Mouse (Mus musculus) naive thymus-derived CD4-positive, alpha-beta T cell, adult 2 months (primary cell): ENCODE results near the gene Arrb1.
A peak's percentile ranks its signal among the peaks of the same experiment; 100 is the strongest.

Source experiments
- DNase-seq: peaks from one replicate; pipeline ENCODE4 v3.0.0-alpha.2; 2011; ENCODE audit warnings: low read depth

The Arrb1 gene

DNA sequence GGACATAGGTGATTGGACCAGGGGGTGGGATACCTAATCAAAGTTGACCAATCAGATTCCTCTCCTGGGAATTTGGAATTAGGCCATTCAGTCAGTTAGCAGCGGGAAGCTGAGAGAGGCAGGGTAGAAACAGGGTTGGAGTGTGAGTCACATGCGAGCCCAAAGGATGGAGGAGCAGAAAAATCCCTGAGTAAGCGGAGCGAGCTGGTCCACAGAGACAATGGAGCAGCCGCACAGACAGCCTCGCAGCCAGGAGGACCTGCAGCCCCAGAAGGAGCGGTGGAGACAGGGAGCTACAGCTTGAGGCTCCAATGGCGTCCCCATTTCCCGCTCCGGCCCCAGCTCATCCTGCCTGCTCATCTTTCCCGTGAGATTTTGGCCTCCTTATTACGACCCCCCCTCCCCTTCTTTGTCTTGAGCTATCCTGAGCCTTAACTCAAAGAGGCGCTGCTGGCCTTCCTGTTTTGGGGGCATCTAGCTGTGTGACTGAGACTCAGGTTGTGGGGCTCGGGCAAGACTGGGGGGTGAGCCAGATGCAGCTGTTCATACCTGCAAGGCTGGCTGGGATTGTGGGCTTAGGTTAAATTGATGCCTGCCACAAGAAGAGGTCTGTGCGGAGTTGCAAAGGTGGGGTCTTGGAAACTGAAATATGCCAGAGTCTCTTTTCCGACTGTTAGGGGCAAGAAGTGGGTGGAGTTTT is 44.4 kb downstream of the Arrb1 start:
- DNase-seq: no peak

DNA sequence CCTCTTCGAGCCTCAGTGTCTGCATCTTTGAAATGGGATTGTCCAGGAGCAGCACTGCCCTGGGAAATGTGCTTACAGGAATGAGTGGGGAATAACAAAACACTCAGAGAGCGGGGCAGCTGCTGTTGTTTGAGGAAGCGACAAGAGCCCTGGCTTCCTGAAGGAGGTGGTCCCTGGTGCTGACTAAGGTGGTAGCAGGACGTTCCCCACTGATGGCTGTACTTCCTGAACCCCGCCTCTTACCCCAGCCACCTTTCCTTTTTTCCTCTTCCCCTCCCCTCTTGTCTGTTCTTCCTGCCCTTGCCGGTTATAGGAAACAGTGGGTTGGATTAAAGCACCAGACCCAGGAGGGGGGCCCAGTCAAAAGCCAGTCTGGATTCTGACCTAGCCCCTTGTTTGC is 45.0 kb downstream of the Arrb1 start:
- no peak for DNase-seq

GRCm38 (mm10) chr7:99582306-99582705 is 47.0 kb downstream of the Arrb1 start:
- DNase-seq: no peak

DNA sequence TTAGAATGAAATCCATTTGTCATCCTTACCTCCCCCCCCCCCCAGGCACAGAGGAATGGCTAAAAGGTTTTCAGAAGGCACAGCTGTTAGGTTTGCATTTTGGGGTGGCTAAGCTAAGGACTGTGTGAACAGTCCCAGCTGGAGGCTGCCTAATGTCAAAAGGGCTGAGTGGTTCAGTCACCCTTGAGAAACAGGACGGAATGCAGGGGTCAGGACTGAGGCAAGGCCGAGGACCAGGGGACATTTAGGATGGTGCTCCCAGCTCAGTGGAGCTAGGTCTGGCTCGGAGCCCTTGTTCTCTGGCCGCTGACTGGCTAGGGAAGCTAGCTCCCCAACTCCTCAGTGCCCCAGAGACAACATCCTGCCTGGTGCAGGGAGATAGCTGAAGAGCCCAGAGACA is 47.6 kb downstream of the Arrb1 start:
- DNase-seq: no peak

- no peak for DNase-seq
Observed at GRCm38 (mm10) chr7:99583625-99584024, 48.4 kb downstream of the Arrb1 start.

DNA sequence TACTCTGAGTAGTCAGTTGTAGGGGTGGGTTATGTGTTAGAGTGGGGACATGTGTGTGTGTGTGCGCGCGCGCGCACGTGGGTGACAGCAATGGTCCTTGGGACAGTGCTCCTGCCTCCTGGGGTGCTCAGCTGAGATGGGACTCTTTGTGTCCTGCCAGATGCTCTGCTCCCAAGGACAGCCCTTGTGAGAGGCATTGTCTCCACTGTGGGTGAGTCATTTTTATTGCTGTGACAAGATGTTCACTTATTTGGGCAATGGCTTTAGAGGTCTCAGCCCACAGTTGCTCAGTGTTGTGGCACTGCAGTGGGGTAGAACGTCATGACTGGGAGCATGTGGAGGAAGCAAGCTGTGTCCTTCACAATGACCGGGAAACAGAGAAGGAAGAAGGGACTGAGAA is 50.7 kb downstream of the Arrb1 start:
- DNase-seq: no peak

- DNase-seq: peak; percentile 81
Observed at GRCm38 (mm10) chr7:99590064-99590463, 54.8 kb downstream of the Arrb1 start.

DNA sequence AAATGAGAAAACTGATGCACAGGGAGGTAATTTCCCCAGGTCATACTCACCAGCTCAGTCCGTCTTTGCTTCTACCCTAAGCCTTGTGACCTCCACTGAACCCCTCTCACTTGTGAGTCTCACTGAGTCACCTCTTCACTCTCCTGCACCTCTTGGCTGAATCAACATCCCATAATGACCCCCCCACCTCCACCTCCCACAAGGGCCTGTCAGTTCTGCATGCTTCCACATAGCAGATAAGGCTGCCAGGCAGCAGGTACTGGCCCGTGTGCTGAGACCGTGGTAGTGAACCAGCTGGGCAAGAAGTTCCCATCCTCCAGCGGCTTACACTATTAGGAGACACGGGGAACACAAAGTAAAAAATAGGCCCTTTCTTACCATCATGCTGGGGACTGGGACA is 55.4 kb downstream of the Arrb1 start:
- DNase-seq: no peak

DNA sequence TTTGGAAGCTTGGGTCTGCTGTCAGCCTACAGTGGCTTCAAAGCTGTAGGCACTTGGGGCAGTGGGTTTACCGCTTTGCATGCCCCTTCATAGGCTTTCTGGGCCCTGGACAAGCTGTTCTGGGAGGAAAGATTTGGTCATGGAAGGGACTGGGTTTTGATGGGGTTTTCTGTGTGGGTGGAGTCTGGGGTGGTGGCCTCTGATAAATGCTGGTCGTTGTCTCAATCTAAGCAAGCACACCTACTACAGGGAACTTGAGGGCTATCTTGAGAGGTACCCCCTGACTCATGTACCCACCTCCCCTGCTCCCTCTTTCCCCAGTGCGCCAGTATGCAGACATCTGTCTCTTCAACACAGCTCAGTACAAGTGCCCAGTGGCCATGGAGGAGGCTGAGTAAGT is 57.4 kb downstream of the Arrb1 start:
- no peak for DNase-seq

GRCm38 (mm10) chr7:99593868-99594803 is 58.9 kb downstream of the Arrb1 start:
- DNase-seq: no peak

DNA sequence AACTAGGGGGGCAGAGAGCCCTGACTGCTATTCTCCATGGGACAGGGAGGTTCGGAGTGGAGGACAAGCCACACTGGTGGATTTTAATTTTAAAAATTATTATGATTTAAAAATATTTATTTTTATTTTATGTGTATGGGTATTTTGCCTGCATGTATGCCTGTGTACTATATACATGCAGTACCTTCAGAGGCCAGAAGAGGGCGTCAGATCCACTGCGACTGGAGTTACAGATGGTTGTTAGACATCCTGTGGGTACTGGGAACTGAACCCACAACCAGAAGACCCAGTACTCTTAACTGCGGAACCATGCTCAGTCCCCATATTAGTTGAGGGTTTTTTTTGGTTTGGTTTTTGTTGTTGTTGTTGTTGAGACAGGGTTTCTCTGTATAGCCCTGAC is 63.5 kb downstream of the Arrb1 start:
- DNase-seq: no peak

DNA sequence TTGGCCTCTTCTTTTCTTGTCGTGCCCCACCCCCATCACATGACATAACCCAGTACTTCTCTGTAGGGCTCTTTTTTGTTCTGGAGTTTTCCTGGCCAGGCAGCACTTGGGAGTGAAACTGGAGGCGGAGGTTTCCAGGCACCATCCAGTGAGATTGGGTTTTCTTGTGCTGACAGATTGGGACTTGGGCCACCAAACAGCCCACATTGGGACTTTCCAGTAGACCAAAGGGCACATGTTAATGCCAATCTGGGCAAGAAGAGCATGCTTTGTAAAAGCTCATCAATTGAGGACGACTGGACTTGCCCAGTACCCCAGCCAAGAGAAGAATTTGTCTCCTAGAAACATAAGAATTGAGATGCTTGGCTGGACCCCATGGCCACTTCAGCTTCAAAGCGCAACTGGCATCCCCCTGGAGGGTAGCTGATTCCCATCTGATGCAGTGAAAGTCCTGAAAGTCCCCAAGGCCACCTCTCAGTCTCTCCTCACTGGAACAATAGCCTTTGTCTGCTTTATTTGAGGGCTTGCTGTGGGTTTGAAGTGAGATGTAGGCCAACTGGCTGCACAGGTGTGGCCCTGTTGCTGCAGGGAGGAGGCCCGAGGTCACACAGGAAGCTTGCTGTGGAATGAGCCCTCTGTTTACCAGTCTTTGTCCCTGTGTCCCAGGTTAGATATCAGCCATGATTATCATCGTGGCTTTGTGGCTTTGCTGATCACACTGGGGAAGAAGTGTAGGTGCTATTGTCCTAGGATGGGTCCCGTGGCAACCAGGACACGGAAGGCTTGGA is 68.8 kb downstream of the Arrb1 start:
- DNase-seq: no peak

- no peak for DNase-seq
Observed at GRCm38 (mm10) chr7:99605058-99605457, 69.8 kb downstream of the Arrb1 start.

DNA sequence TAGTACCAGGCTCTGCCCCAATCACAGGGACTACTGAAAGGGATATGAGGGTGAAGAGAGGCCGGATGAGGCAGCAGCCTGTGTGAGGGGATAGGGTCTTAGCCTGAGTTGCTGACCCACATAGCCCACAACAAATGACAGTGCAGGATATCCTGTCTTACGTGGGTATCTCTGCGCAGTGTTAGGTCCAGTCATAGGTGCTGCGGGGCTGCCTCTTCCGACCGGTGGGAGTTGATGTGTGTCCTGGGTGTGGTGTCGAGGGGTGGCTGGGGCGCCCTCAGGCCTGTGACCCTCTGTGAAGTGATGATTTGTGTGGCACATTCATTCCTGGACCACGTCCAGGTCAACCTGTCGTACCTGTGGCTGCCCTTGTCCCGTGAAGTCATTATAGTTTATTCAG is 71.0 kb downstream of the Arrb1 start:
- no peak for DNase-seq

DNA sequence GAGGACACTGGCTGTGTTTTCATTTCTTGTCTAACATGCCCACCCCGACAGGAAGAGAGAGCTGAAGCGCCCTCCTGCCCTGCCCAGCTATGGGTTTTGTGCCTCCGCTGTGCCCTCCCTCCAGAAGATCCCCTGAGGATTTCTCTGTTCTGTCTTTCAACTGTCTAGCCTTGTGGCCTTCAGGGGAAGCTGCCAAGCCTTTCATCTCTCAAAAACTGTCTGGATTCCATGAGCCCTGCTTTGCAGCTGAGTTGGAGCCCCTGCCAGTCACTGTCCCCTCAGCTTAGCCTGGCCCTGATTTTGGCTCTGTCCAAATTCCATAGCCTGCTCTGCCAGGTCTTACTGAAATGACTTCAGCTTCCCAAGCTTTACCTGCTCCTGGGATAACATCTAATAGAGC is 71.5 kb downstream of the Arrb1 start:
- no peak for DNase-seq

DNA sequence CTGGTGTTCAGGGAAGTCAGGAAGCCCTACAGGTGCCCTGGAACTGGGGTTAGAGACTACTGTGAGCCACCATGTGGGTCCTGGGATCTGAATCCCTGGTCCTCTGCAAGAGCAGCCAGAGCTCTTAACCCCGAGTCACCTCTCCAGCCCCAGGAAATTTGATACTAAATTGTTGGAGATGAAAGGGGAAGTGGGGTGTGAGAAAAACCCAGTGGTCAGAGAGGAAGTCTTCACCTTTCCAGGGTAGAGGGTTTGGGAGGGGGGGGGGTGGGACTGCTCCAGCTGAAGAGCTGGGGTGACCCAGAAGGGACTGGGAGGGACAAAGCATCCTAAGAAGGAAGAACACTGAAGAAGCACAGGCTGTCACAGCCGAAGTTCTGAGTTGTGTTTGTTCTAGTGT is 72.4 kb downstream of the Arrb1 start:
- no peak for DNase-seq

DNA sequence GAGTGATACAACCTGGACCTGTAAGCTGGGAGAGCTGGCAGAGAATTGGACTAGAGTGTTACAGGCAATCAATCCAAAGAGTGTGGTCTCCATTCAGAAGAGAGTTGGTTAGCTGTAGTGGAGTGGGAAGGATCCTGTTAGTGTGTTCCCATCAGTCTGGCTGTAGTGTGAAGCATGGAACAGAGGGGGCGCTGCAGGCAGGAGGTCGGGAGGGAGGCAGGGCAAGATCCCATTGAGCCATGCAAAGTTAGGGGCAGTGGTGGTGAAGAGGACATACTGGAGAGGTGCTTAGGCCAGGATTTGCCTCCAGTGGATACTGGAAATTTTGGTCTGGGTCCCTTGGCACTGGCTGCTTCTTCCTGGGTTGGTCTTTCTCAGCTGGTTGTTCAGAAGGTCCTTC is 83.0 kb downstream of the Arrb1 start:
- no peak for DNase-seq

GRCm38 (mm10) chr7:99618860-99619259 is 83.6 kb downstream of the Arrb1 start:
- peak; percentile 49 for DNase-seq

GRCm38 (mm10) chr7:99625722-99626375 is 90.6 kb downstream of the Arrb1 start:
- peak; percentile 79 for DNase-seq

GRCm38 (mm10) chr7:99626376-99627270 is 91.4 kb downstream of the Arrb1 start, which contains the start of gene Tpbgl:
TSS of gene Tpbgl (minus strand) at chr7:99627103.
- peak; percentile 27 for DNase-seq

DNA sequence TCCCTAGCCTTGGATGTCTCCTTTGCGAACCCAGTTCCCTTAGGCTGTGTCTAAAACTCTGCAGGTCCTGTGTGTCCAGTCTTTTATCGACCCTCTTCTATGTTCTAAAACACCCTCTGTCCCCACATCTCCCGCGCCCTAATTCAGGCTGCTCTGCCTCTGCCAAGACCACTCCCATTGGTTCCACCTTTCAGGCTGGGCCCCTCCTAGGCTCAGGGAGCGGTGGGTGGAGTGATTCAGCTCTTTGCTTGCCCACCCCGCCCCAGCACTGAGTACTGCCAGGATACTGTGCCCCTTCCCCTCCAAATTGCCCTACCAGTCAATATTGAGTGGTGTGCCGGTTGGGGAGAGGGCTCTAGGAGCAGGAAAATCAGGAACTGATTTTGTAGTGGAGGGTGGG is 92.1 kb downstream of the Arrb1 start:
- no peak for DNase-seq
